Mouse (Mus musculus): Measurements from ENCODE around the gene Sap30bp.

The Sap30bp gene

DNA sequence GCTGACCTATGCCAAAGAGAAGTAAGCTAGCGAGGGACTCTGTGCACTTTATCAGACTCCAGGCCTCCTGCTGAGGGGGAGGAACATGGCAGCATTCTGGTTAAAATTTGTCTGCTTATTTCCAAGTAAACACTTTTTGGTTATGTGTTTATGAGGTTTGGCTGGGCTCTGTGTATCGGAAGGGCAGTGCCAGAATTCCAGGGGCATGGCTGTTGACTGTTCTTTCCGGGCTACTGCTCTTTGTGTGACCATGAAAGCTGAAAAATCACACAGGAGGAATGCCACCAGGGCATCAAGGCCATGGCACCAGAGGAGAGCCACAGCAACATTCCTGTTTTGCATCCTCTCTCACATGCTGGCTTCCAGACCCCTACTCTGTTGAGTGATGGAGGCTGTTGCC is 27.0 kb upstream of the Sap30bp start:
- DNase-seq, result peak; percentile 21

DNA sequence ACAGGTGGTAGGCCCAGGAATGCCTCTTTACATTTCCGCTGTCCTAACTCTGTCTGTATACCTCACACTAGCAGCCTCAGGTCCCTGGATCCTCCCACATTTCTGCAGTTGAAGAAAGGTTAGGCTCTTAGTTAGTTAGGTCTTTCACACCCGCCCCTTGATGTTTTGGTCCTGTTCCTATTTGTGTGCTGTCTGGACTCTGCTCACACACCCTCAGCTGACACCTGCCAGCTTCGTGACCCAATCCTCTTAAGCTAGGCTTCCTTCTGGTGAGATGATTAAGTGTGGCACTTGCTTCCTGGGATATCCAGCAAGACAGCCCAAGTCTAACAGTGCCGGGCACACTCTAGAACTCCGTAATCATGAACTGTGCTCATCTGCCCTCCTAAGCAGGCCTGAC is 26.6 kb upstream of the Sap30bp start:
- DNase-seq, result no peak

DNA sequence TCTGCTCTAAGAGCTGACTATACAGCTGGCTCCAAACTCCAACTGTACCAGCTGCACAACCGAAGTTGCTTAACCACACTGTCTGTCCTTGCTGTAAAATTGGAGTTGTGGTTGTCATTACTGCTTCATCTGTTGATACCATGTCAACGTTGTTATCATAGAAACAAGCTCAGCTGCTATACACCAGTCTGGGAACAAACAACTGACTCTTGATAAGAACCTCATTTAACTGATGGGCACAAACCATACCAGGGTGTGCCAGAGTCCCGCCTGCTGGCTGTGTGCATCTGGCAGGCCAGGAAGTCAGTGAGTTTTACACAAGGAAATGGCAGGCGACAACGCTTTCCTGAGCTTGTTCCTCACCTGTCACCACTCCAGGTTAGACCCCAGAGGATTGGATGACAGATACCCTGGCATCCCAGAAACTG is 21.9 kb upstream of the Sap30bp start:
- no peak for DNase-seq

DNA sequence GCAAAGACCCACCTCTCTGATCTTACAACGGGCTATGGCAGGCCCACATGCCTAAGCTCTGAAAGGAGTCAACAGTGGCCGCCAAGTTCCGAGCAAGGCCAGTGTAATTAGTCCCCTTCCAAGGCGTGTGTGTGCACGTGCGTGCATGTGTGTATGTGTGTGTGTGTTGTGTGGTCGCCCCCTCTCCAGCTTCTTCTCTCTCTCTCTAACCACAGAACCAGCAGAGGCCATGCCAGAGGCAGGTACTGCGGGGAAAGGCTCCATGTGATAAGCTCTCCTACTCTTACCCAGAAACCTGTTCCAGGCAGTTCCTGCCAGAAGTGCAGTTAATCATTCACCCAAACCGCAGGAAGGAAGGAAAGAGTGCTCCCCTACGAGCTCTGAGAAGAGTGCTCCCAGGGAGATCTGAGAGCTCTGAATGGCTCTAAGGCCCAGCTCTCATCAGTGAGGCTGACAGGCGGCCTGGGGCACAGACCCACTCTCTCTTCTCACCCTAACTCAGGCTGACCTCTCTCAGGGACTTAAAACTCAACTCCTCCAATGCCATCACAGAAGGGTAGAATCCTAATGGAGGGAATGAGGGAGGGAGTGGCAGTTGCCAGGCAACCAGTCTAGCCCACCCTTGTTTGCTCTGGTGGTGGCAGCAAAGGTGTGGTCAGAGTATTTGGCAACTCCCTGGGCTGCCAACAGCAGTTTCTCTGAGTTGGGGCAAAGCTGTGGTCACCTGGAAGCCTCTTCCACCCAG is 21.3 kb upstream of the Sap30bp start, which contains the start of gene Smim6:
TSS of gene Smim6 (plus strand) at position 386 of the 745 bp plus-strand sequence.
- peak; percentile 59 for DNase-seq

DNA sequence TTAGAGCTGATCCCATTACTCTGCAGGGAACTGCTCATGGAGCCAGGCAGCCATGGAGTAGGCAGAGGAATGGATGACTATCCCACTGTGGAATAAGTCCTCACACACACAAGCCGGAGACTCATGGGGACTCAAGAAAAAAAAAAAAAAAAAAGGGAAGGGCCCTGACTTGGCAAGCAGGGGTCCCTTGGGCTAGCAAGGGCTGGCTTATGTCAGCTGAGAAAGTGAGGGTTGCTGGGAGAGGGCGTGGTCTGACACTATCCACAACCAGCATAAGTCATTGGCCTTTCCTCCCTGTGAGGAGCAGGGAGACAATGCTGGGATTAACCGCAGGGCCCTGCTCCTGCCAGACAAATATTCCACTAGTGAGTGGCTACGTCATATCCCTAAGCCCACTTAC is 16.5 kb upstream of the Sap30bp start:
- DNase-seq, result no peak

DNA sequence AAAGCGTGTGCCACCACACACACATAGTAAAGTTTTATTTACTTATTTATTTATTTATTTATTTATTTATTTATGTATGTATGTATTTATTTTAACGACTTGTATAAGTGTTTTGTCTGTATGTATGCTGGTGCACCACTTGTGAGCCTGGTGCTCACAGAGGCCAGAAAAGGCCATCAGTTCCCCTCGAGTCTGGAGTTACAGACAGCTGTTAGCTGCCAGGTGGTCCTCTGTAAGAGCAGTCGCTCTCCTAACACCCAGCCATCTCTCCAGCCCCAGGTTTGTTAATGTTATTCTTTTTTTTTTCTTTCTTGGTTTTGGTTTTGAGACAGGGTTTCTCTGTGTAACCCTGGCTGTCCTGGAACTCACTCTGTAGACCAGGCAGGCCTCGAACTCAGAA is 14.4 kb upstream of the Sap30bp start:
- no peak for DNase-seq

DNA sequence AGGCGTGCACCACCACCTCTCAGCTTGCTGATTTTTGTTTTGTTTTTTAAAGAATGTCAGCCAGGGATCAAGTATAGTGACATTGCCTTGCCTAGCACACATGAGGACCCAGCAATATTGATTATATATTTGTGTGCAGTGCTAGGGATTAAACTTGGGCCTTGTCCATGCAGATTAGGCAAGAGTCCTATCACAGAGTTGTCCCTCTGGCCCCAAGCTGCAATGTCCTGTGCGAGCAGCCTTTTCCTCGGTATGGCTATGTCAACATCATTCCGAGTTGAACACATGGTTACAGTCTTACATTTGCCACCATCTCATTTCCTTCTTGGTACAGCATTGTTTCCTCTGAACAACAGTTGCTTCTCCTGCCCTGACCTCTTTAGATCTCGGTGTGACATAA is 14.0 kb upstream of the Sap30bp start:
- DNase-seq, result no peak

DNA sequence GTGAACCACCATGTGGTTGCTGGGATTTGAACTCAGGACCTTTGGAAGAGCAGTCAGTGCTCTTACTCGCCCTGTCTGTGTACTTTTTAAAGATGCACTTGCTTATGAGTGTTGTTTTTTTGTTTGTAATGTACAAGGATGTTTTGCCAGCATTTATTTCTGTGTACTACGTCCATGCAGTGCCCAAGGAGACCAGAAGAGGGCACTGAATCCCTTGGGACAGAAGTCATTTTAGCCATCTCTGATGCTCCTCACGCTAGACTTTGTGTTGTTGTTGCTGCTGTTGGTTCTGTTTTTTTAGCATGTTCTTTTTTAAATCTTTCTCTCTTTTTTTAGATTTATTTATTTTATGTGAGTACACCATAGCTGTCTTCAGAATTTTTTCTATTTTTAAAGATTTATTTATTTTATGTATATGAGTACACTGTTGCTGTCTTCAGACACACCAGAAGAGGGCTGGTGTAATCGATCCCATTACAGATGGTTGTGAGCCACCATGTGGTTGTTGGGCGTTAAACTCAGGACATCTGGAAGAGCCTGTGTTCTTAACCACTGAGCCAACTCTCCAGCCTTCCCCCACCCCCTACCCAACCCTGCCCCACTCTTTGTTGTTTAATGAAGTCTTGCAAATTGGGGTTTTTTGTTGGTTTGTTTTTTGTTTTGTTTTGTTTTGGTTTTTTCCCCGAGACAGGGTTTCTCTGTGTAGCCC is 12.8 kb upstream of the Sap30bp start:
- DNase-seq, result peak; percentile 79

DNA sequence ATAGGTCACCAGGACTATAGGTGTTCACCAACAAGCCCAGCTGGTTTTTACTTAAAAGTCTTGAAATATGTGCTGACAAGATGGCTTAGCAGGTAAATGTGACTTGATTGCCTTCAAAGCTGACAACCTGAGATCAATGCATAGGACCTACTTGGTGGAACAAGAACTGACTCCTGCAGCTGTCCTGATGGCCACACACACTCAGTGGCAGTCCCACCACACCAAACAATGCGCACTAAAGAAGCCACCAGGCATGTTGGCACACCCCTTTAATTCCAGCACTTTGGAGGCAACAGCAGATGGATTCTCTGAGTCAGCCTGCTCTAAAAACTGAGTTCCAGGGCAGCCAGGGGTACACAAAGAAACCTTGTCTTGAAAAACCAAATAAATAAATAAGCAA is 11.1 kb upstream of the Sap30bp start:
- DNase-seq, result no peak

DNA sequence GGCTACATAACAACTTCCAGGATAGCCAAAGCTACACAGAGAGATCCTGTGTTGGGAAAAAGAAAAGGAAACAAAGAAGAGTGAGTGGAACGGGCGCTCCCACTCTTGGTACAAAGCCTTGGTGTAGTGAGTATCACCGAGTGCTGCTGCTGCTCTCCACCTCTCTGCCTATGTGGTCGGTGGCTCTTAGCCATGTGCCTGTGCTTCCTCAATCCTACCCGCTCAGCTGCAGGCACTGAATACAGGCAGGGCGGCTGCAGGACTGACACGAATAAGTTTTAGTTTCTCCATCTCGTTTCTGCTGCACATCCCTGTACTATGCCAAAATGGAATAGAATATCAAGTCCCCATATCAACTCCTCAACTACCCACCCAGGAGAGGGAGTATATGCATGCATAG is 4.1 kb upstream of the Sap30bp start:
- DNase-seq, result no peak

DNA sequence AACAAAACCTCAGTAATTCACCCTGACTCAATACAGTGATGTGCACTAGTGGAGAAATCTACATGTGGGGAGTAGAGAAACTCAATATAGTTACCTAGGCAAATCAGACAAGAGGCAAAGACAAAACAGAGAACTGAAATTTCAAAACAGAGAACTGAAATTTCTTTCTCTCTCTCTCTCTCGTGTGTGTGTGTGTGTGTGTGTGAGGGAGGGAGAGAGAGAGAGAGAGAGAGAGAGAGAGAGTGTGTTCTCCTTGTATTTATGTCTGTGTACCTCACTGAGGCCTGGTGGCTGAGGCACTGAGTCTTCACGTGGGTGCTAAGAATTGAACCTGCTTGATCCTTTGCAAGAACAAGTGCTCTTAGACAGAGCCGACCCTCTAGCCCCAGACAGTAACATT is 3.3 kb upstream of the Sap30bp start:
- no peak for DNase-seq

DNA sequence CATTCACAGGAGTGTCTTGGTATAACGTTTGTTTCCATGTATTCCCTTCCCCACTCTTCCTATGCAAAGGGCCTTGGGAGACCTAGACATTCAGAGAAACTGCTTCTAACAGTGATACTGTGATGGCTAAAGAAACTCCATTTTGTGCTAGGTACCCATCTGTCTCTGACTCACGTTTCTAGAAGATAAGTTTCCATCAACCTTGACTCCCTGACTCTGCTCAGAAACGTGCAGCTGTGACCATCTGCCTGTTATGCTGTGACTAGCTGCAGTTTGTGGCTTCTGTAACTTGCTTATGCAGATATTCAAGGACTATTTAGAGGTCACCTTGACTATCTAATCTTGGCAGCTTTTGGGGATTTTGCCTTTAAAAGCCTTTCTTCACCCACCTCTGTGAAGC is 1.8 kb upstream of the Sap30bp start:
- DNase-seq, result no peak

DNA sequence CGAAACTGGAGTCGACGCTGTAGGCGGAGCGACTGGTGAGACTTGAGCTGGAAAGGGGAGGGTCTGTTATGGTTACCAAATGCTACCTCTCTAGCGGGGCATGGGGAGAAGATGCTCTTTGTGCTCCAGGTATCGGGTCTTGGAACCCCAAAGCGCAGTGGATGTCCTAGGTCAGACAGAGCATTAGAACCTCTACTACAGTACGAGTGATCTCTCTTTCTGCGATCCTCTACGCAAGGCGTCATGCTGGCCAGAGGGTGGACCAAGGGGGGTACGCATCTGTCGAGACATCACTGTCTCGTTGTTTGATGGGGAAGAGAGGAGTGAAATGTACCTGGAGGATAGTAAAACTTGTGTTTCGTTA is 647 bp downstream of the Sap30bp start:
- no peak for DNase-seq

DNA sequence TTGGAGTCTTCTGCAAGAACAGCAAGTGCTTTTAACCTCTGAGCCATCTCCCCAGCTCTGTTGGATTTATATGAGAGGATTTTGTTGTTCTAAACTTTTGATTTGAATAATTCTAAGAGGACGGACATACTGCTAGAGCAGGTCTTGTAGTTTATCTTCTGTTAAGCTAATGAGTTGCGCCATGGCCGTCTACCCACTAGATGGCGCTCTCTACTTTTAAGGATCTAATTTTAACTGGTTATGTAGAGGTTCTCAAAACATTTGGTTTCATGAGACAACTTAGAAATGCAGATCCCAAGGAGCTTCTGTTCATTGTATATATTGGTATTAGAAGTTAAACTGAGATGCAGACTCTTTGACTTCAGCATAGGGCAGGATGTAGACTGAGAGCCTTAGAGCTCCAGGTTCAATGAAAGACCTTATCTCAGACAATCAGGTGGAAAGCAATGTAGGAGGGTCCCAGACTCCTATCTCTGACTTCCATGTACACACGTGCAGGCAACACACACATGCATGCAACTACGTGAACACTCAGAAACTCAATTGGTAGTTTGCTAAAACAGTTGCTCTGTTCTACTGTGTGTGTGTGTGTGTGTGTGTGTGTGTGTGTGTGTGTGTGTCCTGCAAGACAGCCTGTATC is 6.7 kb downstream of the Sap30bp start:
- peak; percentile 84 for DNase-seq

DNA sequence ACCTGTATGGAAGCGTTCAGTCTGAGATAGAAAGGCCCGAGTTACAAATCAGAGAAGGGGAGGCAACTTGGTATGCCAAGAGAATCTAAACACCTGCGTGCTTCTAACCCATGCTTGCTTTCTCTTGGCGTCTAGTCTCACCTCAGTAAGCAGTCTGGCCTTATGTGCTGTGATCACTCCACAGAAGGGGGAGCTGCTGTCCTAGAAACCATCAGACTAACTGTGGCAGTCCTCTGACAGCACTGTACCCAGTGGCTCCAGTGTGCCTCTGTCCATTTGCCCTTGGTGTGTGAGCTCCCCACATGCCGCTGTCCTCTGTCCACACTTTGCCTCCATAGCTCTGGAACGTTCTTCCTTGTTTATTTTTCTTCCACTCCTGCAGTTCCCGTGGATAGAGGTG is 8.9 kb downstream of the Sap30bp start:
- DNase-seq, result no peak

DNA sequence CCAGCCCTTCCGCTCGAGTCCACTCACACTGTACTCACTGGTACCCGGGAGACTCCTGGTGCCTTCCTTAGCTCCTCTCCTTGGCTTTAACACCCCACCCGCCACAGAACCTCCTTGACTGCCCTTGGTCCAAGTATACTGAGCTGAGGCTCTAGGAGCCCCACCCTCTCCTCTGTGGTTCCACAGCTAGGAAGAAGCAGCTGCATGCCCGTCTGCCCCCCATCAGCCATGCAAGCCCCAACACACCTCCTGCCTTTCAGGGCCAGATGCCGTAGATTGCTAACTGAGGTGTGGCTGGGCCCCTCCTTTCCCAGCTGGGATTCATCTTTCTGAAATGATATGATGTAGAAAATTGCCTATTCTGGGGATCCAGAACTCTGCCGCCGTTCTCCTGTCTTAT is 12.2 kb downstream of the Sap30bp start:
- DNase-seq, result no peak

DNA sequence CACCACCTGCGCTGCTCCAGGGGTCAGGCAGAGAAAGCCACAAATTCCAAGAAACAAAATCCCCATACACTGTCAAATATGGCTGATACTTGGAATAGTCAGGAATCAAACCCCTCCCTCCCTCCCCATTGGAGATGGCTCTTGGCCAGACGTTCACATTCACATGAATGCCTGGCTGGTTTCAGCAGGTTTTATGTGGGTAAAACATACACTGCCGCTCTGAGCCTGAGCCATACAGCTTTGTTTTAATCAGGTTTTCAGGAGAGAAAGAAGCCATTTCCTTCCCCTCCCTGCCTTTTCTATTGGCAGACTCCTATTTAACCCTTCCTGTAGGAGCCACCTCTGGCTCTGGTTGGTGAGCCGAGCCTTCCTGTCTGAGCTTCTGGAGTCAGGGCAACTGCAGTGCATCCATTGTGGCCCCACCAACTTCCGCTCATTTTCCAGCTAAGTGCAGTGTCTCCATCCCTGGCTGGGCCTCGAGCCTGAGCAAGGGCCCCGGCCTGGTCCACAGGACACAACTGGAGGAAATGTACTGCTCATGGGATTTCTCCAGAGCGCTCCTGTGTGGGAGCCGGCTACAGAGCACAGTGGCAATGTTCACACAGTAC is 13.2 kb downstream of the Sap30bp start:
- no peak for DNase-seq

DNA sequence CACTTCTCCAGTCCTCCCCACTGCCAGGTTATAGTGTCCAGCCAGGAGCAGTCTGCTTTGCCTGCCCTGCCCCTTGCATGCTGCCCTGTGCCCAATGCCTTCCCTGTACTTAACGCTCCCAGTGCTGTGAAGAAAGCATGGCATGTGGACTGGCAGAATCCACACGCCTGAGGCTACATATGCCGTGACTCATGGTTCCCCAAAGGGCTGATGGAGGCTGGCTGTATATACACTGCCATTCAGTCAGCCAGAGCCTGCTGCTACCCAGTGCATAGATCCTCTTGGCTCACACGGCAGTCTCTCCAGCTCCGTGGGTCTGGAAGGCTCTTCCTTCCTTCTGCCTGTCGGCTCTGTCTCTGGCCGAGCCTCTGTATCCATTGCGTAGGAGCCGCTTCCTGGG is 15.2 kb downstream of the Sap30bp start:
- DNase-seq, result no peak

DNA sequence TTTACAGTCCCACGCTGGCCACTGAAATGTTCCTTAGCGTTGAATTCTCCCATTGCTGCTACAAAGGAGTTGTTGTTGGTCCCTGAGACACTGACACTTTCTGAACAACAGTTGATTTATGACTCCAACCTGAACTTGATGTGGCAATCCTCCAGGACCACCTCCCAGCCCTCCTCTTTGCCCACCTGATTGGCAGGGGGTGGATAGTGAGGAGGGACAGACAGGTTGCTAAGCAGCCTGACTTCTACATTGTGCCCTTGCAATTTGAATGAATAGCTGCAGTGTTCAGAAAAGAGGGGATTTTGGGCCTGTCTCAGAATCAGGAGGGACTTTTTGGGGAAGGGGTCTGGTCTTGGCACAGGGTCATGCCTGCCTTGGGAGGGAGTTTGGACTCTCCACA is 17.6 kb downstream of the Sap30bp start:
- DNase-seq, result no peak

DNA sequence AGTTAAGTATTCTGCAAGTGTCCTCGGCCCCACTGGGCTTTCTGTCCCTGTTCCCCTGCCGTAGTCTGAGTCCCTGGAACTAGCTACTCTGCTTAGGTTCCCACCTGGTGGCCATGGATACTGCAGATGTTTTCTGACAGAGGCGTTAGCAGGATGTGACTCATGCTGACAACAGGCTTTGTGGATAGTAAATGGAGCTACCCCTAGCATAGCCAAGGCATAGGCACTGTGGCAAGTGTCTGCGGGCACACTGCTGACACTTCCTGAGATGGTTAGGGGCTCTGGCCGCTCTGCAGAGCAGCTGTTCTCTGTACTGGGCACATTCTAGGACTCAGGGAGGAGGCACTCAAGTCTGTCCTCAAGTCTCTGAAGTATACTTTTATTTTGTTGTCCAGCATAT is 21.6 kb downstream of the Sap30bp start:
- no peak for DNase-seq

DNA sequence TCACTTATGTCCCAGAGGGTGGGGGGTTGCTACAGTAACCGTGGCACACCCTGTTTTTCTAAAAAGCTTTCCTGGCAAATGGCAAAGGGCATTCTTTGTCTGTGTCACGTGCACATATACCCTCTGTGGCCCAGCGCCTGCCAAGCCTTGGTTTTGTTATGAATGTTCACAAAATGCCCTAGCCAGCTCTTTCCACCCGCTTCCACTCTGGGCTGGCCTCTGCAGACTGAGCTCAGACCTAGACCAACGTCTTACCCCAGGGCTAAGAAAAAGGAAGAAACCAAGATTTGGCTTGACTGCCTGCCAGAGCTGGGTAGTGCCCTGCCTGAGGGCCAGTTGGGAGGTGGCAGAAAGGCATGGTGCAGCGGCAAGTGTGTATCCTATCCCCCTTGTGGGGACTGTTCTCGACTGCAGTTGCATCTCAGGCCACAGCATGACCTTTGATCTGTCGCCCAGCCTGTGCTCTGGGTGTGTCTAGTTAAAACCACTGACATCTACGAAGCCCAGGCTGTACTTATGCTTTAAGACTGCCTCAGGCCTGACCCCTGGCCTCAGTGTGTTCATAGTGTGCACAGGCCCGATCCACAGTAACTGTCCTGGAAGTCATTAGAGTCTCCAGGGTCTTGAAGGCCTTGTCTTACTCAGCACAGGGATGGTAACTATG is 22.2 kb downstream of the Sap30bp start:
- peak; percentile 46 for DNase-seq

DNA sequence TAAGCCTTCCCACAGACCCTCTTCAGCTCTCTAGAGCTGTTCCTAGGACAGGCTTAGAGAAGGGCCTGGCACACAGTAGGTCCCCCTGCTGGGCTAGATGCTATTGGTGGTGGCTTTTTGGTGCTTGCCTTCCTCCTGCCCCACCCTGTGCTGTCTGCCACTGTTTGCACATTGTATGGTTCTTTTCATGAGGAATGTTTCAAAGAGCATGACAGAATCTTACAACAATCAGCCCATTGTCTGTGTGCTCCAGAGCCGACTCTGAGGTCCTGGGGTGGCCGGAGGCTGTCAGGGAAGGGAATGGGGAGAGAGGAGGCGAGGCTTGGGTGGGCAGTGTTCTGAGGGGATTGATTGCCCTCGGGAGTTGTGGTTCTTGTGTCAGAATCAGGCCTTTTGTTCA is 23.4 kb downstream of the Sap30bp start:
- DNase-seq, result no peak

DNA sequence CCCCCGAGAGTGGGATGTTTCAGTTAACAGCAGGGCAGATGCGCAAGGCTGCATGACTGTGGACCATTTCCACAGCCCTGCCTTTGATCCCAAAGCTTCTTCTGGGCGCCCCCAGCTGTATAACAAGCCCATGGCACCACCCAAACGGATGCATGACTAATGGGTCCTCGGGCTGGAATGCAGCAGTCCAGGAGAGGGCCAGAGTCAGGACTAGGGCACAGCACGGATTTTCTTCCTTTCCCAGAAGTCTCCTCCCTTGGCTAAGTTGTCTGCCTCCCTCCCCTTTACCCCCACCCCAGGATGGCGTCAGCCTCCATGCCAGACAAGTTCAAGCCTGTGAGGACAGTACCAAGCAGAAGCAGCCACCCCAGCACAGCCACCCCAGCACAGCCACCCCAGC is 24.9 kb downstream of the Sap30bp start:
- DNase-seq, result no peak

Measured in kidney, postnatal 10 days (tissue).